Mouse (Mus musculus) testis, adult 2 months (tissue): ENCODE measurements around the gene Mllt10.

Experiments
- CTCF ChIP-seq: fragments of 200-500 bp; IDR thresholded peaks from 2 replicates; pipeline ENCODE4 v1.5.1; 2012; ENCODE audit warnings: low read depth, mild to moderate bottlenecking, inconsistent platforms, low read length, moderate library complexity; ENCODE audit not compliant: control insufficient read depth, insufficient read depth, insufficient replicate concordance
- POLR2A ChIP-seq: fragments of 200-500 bp; IDR thresholded peaks from 2 replicates; pipeline ENCODE4 v1.6.1; 2012; ENCODE audit warnings: low read depth, mild to moderate bottlenecking, inconsistent platforms, low read length, moderate library complexity; ENCODE audit not compliant: control insufficient read depth

GRCm38 (mm10) chr2:18219569-18219968, 164.5 kb downstream of the Mllt10 start:
- TF ChIP-seq CTCF, result no peak
- TF ChIP-seq POLR2A, result no peak
